22 mouse cellular contexts compared by ENCODE assay signal in the genomic region with DNA sequence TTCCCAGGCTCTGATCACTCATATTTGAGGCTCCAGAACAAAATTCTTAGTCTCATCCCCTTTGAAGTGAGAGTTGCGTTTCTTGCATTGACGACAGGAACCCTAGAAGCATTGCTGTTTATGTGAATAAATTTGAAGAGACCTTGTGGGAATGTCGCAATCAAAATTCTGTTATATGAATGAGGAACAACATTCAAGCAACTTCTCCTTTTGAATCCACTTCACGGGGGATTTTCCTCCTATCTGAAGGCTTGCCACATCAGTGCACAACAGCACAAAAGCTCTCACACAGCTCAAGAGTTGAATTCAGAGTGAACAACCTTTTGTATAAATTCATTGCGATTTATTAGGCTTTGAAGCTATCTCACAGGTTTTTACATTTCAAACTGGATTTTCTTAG.
"Had no signal": no experiment of that assay in that cellular context is flagged by ENCODE, and none has a peak within 500 bp of the region (broad histone marks: within the 10 kb centered on the region; RNA-seq: fewer than 3 reads in every experiment).

No protein-coding gene starts in this region.

- H3K36me3 ChIP-seq: kidney, embryonic 15.5 days; limb, embryonic 12.5 days; limb, embryonic 15.5 days had no signal

- H3K9me3 ChIP-seq: kidney, embryonic 15.5 days; limb, embryonic 12.5 days; limb, embryonic 15.5 days had no signal

- DNase-seq: kidney, adult 11 months; kidney, adult 8-10 months; kidney, postnatal 10 days; kidney, postnatal 36 days; left cerebral cortex, postnatal 4 days; liver, postnatal 0 days; lung, embryonic 14.5 days; right cerebral cortex, adult 18-20 months; right cerebral cortex, postnatal 14 days; right cerebral cortex, postnatal 4 days; thymus, postnatal 25 days had no signal

- H3K4me3 ChIP-seq: kidney, embryonic 15.5 days; limb, embryonic 12.5 days; limb, embryonic 15.5 days; myocyte had no signal

- H3K27ac ChIP-seq: kidney, embryonic 15.5 days; limb, embryonic 12.5 days; limb, embryonic 15.5 days; liver, embryonic 14.5 days; macrophage; stomach, postnatal 0 days had no signal

- H3K27me3 ChIP-seq: kidney, embryonic 15.5 days; limb, embryonic 12.5 days; limb, embryonic 15.5 days had no signal

- H3K9ac ChIP-seq: kidney, embryonic 15.5 days; limb, embryonic 12.5 days; limb, embryonic 15.5 days; liver, embryonic 14.5 days; liver, postnatal 0 days; lung, embryonic 14.5 days had no signal

- ATAC-seq: liver, postnatal 0 days; lung, postnatal 0 days; midbrain, embryonic 16.5 days had no signal

- H3K4me2 ChIP-seq: kidney, embryonic 15.5 days; limb, embryonic 12.5 days; limb, embryonic 15.5 days; liver, embryonic 11.5 days; lung, embryonic 14.5 days; midbrain, embryonic 11.5 days had no signal

- H3K4me1 ChIP-seq: kidney, embryonic 15.5 days; limb, embryonic 12.5 days; limb, embryonic 15.5 days had no signal
